In genomic region chr2:91160591-91160990, GRCm38 (mm10) we compare ENCODE assay signal across 25 mouse cellular contexts. TPM values are rescaled to one million over a fixed set of nuclear protein-coding genes. Genes with fewer than 3 reads are reported as not detected.
DNase-seq lines count a peak whose midpoint lies in the region; ATAC-seq and TF ChIP-seq lines count a peak whose summit lies in the region.
"Had no signal": no experiment of that assay in that cellular context is flagged by ENCODE, and none has a peak within 500 bp of the region (broad histone marks: within the 10 kb centered on the region; RNA-seq: fewer than 3 reads in every experiment).

No protein-coding gene starts in this region.

- no peak overlapping the region for H3K4me3 ChIP-seq in lung, embryonic 14.5 days (ENCODE audit: low read depth, low read length)
- H3K4me3 ChIP-seq: embryonic facial prominence, embryonic 12.5 days; hindbrain, embryonic 15.5 days; limb, embryonic 13.5 days; midbrain, embryonic 10.5 days had no signal

- no peaks in the 10 kb centered on the region for H3K9me3 ChIP-seq in lung, embryonic 14.5 days (ENCODE audit: low read depth, low read length)
- H3K9me3 ChIP-seq: embryonic facial prominence, embryonic 12.5 days; hindbrain, embryonic 15.5 days; limb, embryonic 13.5 days; midbrain, embryonic 10.5 days had no signal

- no peak overlapping the region for H3K4me2 ChIP-seq in lung, embryonic 14.5 days
- H3K4me2 ChIP-seq: embryonic facial prominence, embryonic 12.5 days; hindbrain, embryonic 15.5 days; limb, embryonic 13.5 days had no signal

- no peak for TF ChIP-seq CTCF in lung, embryonic 14.5 days (IDR thresholded peaks at IDR 0.05; ENCODE audit: low read depth)

- DNase-seq in heart, adult 18-20 months, result peak; percentile 18 to 33
- no peak for DNase-seq in heart, postnatal 4 days
- DNase-seq in kidney, adult 11 months, result peak; percentile 11
- no peak for DNase-seq in kidney, postnatal 10 days
- peak; percentile 28 for DNase-seq in lung, embryonic 14.5 days
- no peak for DNase-seq in lung, postnatal 25 days (ENCODE audit: low spot score)
- peak; percentile 52 for DNase-seq in lung, postnatal 36 days
- no peak for DNase-seq in T-cell, adult 2 months (ENCODE audit: low spot score)
- DNase-seq: adrenal gland, postnatal 14 days; cerebellum, adult 2 months; forebrain, postnatal 0 days; gastrocnemius, postnatal 14 days; right cerebral cortex, adult 18-20 months; right cerebral cortex, postnatal 4 days; thymus, adult 2 months had no signal

- H3K27me3 ChIP-seq in lung, embryonic 14.5 days (ENCODE audit: insufficient read depth, low read length), result no peaks in the 10 kb centered on the region
- H3K27me3 ChIP-seq: embryonic facial prominence, embryonic 12.5 days; hindbrain, embryonic 15.5 days; limb, embryonic 13.5 days had no signal

- no peak for ATAC-seq in lung, embryonic 14.5 days (ENCODE audit: insufficient read depth)
- ATAC-seq: forebrain, postnatal 0 days had no signal

- no peak overlapping the region for H3K9ac ChIP-seq in lung, embryonic 14.5 days
- H3K9ac ChIP-seq: embryonic facial prominence, embryonic 12.5 days; forebrain, postnatal 0 days; hindbrain, embryonic 15.5 days; limb, embryonic 13.5 days; liver, embryonic 14.5 days had no signal

- peaks cover 17% of the 10 kb centered on the region for H3K36me3 ChIP-seq in lung, embryonic 14.5 days (ENCODE audit: insufficient read depth)

- no peaks in the 10 kb centered on the region for H3K4me1 ChIP-seq in lung, embryonic 14.5 days (ENCODE audit: insufficient read depth)
- H3K4me1 ChIP-seq: embryonic facial prominence, embryonic 12.5 days; hindbrain, embryonic 15.5 days; limb, embryonic 13.5 days had no signal

- WGBS in lung, embryonic 14.5 days, result 62% methylated on average over 6 of the region's 6 CpGs

- peak overlapping the region; percentile 66 for H3K27ac ChIP-seq in lung, embryonic 14.5 days (ENCODE audit: low read depth)
- H3K27ac ChIP-seq: embryonic facial prominence, embryonic 12.5 days; hindbrain, embryonic 15.5 days; limb, embryonic 13.5 days; liver, embryonic 14.5 days; midbrain, embryonic 10.5 days had no signal

RNA-seq across cellular contexts. Expression of gene Madd, which starts 23.0 kb away (rescaled TPM):
- total RNA-seq in heart, adult 18-20 months (2021), result 1 to 10 TPM; 6.0 to 6.1 TPM
- 1 to 10 TPM; 5.2 to 5.5 TPM for total RNA-seq in heart, postnatal 4 days (2021)
- polyA plus RNA-seq in lung, embryonic 14.5 days (2014; fragmentation: Nextera tagmentation; extraction: Ambion mirVana), result 7.6 and 8.6 TPM in 2 replicates

RNA-seq across cellular contexts. Expression of gene Nr1h3, which starts 42.0 kb away (rescaled TPM):
- total RNA-seq in heart, adult 18-20 months (2021), result 10 to 100 TPM; 18.1 to 26.5 TPM
- total RNA-seq in heart, postnatal 4 days (2021), result 1 to 10 TPM; 1.6 to 2.7 TPM
- polyA plus RNA-seq in lung, embryonic 14.5 days (2014; fragmentation: Nextera tagmentation; extraction: Ambion mirVana), result 14.2 and 15.7 TPM in 2 replicates
- total RNA-seq: hematopoietic stem cell, adult 5-6 weeks had no signal

RNA-seq across cellular contexts. Expression of gene Acp2, which starts 42.1 kb away (rescaled TPM):
- total RNA-seq in heart, adult 18-20 months (2021), result 10 to 100 TPM; 15.1 to 20.2 TPM
- 10 to 100 TPM; 21.0 to 21.8 TPM for total RNA-seq in heart, postnatal 4 days (2021)
- polyA plus RNA-seq in lung, embryonic 14.5 days (2014; fragmentation: Nextera tagmentation; extraction: Ambion mirVana), result 33.8 and 34.3 TPM in 2 replicates

RNA-seq across cellular contexts. Expression of gene Mybpc3, which starts 42.6 kb away (rescaled TPM):
- 1,000 to 10,000 TPM; 1,572 to 1,905 TPM for total RNA-seq in heart, adult 18-20 months (2021)
- total RNA-seq in heart, postnatal 4 days (2021), result 1,000 to 10,000 TPM; 1,781 to 1,857 TPM
- 0.47 and 7.7 TPM in 2 replicates for polyA plus RNA-seq in lung, embryonic 14.5 days (2014; fragmentation: Nextera tagmentation; extraction: Ambion mirVana)
- total RNA-seq: adrenal gland, postnatal 14 days; midbrain, postnatal 0 days had no signal
- polyA plus RNA-seq: forebrain, embryonic 11.5 days; hindbrain, embryonic 15.5 days; intestine, embryonic 14.5 days; limb, embryonic 13.5 days; midbrain, postnatal 0 days; neural tube, embryonic 14.5 days had no signal

Comparison
In these comparisons a context has a peak if more than half of its experiments do, and no peak if none do; other contexts are left out.
1. DNase-seq: peak in heart, adult 18-20 months (2 of 2), kidney, adult 11 months (single experiment), lung, embryonic 14.5 days (single experiment) and lung, postnatal 36 days (single experiment); none in heart, postnatal 4 days (single experiment), kidney, postnatal 10 days (single experiment), lung, postnatal 25 days (single experiment) and T-cell, adult 2 months (single experiment).
2. RNA of gene Nr1h3, which starts 42.0 kb away (total RNA-seq): 18.1 to 26.5 TPM in heart, adult 18-20 months; 1.6 to 2.7 TPM in heart, postnatal 4 days; every median in the first group is over 4 times any median in the second.